ENCODE assay signal across 9 mouse cellular contexts in genomic region chr11:119081839-119082637, GRCm38 (mm10). TPM values are rescaled to one million over a fixed set of nuclear protein-coding genes. Genes with fewer than 3 reads are reported as not detected.
DNase-seq lines count a peak whose midpoint lies in the region; ATAC-seq and TF ChIP-seq lines count a peak whose summit lies in the region.
"Had no signal": no experiment of that assay in that cellular context is flagged by ENCODE, and none has a peak within 500 bp of the region (broad histone marks: within the 10 kb centered on the region; RNA-seq: fewer than 3 reads in every experiment).

No protein-coding gene starts in this region.

- WGBS in heart, adult 2 months: 61% methylated on average over 21 of the region's 21 CpGs
- WGBS in heart, embryonic 12.5 days: 35% methylated on average over 21 of the region's 21 CpGs
- whole genome bisulfite sequencing in limb, embryonic 15.5 days: 39% methylated on average over 21 of the region's 21 CpGs
- 15% methylated on average over 21 of the region's 21 CpGs for WGBS in neural tube, embryonic 13.5 days

- peak; percentile 78 for TF ChIP-seq CTCF in heart, adult 2 months (IDR thresholded peaks at IDR 0.05)

- no peak overlapping the region for H3K27ac ChIP-seq in heart, adult 2 months
- no peak overlapping the region for H3K27ac ChIP-seq in heart, embryonic 12.5 days (ENCODE audit: poor library complexity, severe bottlenecking)
- H3K27ac ChIP-seq in limb, embryonic 15.5 days: no peak overlapping the region
- H3K27ac ChIP-seq in neural tube, embryonic 13.5 days (replicated peaks): no peak overlapping the region

- no peaks in the 10 kb centered on the region; the same call in 1 of the 2 replicates for H3K79me2 ChIP-seq in heart, adult 2 months (replicated peaks; ENCODE audit: control insufficient read depth, insufficient read depth, low read length)

- peak; percentile 43 to 68 for DNase-seq in heart, adult 2 months
- peak; percentile 56 for DNase-seq in CD4-positive helper T cell, adult 2 months (ENCODE audit: low read depth, low spot score)
- peak; percentile 51 for DNase-seq in cerebellum, adult 8-10 months
- peak; percentile 41 to 60 for DNase-seq in heart, postnatal 10 days
- no peak for DNase-seq in gastrocnemius, postnatal 10 days

- TF ChIP-seq EP300 in heart, adult 2 months (IDR thresholded peaks at IDR 0.05; ENCODE audit: insufficient read depth, low read depth, low read length): no peak

- no peak overlapping the region for H3K4me2 ChIP-seq in heart, embryonic 12.5 days
- H3K4me2 ChIP-seq in limb, embryonic 15.5 days: no peak overlapping the region
- H3K4me2 ChIP-seq in neural tube, embryonic 13.5 days: peak overlapping the region; percentile 86

- peaks cover 9% of the 10 kb centered on the region for H3K4me1 ChIP-seq in heart, adult 2 months (ENCODE audit: control insufficient read depth, insufficient read depth, low read length)
- H3K4me1 ChIP-seq in heart, embryonic 12.5 days (replicated peaks): peaks cover 69% of the 10 kb centered on the region
- peaks cover 72% of the 10 kb centered on the region for H3K4me1 ChIP-seq in limb, embryonic 15.5 days
- H3K4me1 ChIP-seq in neural tube, embryonic 13.5 days (replicated peaks): peaks cover 78% of the 10 kb centered on the region

- intact Hi-C loops in heart, adult 2 months (cut with DNase I): no loop called here
- intact Hi-C loops in heart, postnatal 10 days (cut with DNase I): no loop called here

- H3K36me3 ChIP-seq in heart, adult 2 months (ENCODE audit: control insufficient read depth, insufficient read depth, low read length): no peaks in the 10 kb centered on the region
- H3K36me3 ChIP-seq in heart, embryonic 12.5 days: peaks cover 27% of the 10 kb centered on the region
- H3K36me3 ChIP-seq in limb, embryonic 15.5 days: peaks cover 37% of the 10 kb centered on the region
- H3K36me3 ChIP-seq in neural tube, embryonic 13.5 days: peaks cover 30% of the 10 kb centered on the region

- ATAC-seq in heart, embryonic 12.5 days (ENCODE audit: insufficient number of reproducible peaks, low FRiP score): no peak
- ATAC-seq in limb, embryonic 15.5 days (ENCODE audit: insufficient number of reproducible peaks, low FRiP score, low TSS enrichment, low read depth): no peak
- ATAC-seq in neural tube, embryonic 13.5 days (ENCODE audit: low read depth): no peak
- ATAC-seq: Patski had no signal

- TF ChIP-seq POLR2A in heart, adult 2 months (IDR thresholded peaks at IDR 0.05; ENCODE audit: insufficient read depth, low read depth, low read length): no peak

- no peaks in the 10 kb centered on the region for H3K9me3 ChIP-seq in heart, embryonic 12.5 days (replicated peaks)
- H3K9me3 ChIP-seq in limb, embryonic 15.5 days: no peaks in the 10 kb centered on the region
- no peaks in the 10 kb centered on the region for H3K9me3 ChIP-seq in neural tube, embryonic 13.5 days

- no peak overlapping the region for H3K4me3 ChIP-seq in heart, adult 2 months
- no peak overlapping the region for H3K4me3 ChIP-seq in heart, embryonic 12.5 days
- peak overlapping the region; percentile 4; the same call in 1 of the 2 replicates for H3K4me3 ChIP-seq in limb, embryonic 15.5 days
- peak overlapping the region; percentile 22; the same call in 1 of the 2 replicates for H3K4me3 ChIP-seq in neural tube, embryonic 13.5 days

- H3K27me3 ChIP-seq in heart, adult 2 months (ENCODE audit: control insufficient read depth, insufficient read depth, low read length): no peaks in the 10 kb centered on the region
- H3K27me3 ChIP-seq in heart, embryonic 12.5 days (replicated peaks): peaks cover 37% of the 10 kb centered on the region
- H3K27me3 ChIP-seq in limb, embryonic 15.5 days: peaks cover 32% of the 10 kb centered on the region
- peaks cover 58% of the 10 kb centered on the region for H3K27me3 ChIP-seq in neural tube, embryonic 13.5 days
- H3K27me3 ChIP-seq: Patski had no signal

- H3K9ac ChIP-seq in heart, adult 2 months (ENCODE audit: low read depth, low read length): no peak overlapping the region
- H3K9ac ChIP-seq in heart, embryonic 12.5 days: no peak overlapping the region
- no peak overlapping the region for H3K9ac ChIP-seq in limb, embryonic 15.5 days
- 0 out of 2 replicates have a peak overlapping the region, but pooled peaks have one; percentile 95 for H3K9ac ChIP-seq in neural tube, embryonic 13.5 days

RNA-seq across cellular contexts. Expression of gene Cbx4, which starts 4.0 kb away (rescaled TPM):
- total RNA-seq in heart, adult 2 months (2021): 10 to 100 TPM in 1 of 2 experiments, 1 to 10 TPM in 1; 8.1 to 12.3 TPM
- polyA plus RNA-seq in heart, adult 2 months (2012; rRNA removed): 4.7 and 5.4 TPM in 2 replicates
- polyA plus RNA-seq in heart, embryonic 12.5 days (2016; fragmentation: Nextera tagmentation; extraction: Ambion mirVana): 13.2 and 14.9 TPM in 2 replicates
- total RNA-seq in heart, postnatal 10 days (2021): 10 to 100 TPM; 22.1 to 22.6 TPM
- polyA plus RNA-seq in limb, embryonic 15.5 days (2015; fragmentation: Nextera tagmentation; extraction: Ambion mirVana): 13.8 and 16.4 TPM in 2 replicates
- polyA plus RNA-seq in neural tube, embryonic 13.5 days (2015; fragmentation: Nextera tagmentation; extraction: Ambion mirVana): 14.8 and 16.5 TPM in 2 replicates
- 1 to 10 TPM; 6.2 to 9.1 TPM for total RNA-seq in gastrocnemius, postnatal 10 days (2021)

RNA-seq across cellular contexts. Expression of gene Cbx8, which starts 41.3 kb away (rescaled TPM):
- 1 to 10 TPM; 4.0 to 5.3 TPM for total RNA-seq in heart, adult 2 months (2021)
- 2.0 and 2.7 TPM in 2 replicates for polyA plus RNA-seq in heart, adult 2 months (2012; rRNA removed)
- polyA plus RNA-seq in heart, embryonic 12.5 days (2016; fragmentation: Nextera tagmentation; extraction: Ambion mirVana): 7.3 and 8.8 TPM in 2 replicates
- 1 to 10 TPM; 5.6 to 7.5 TPM for total RNA-seq in heart, postnatal 10 days (2021)
- polyA plus RNA-seq in limb, embryonic 15.5 days (2015; fragmentation: Nextera tagmentation; extraction: Ambion mirVana): 8.9 and 9.6 TPM in 2 replicates
- 7.0 and 8.5 TPM in 2 replicates for polyA plus RNA-seq in neural tube, embryonic 13.5 days (2015; fragmentation: Nextera tagmentation; extraction: Ambion mirVana)
- total RNA-seq in gastrocnemius, postnatal 10 days (2021): 1 to 10 TPM; 2.3 to 4.7 TPM

RNA-seq across cellular contexts. Expression of gene Cbx2, which starts 59.3 kb away (rescaled TPM):
- total RNA-seq in heart, adult 2 months (2021): 1 to 10 TPM; 1.7 to 2.3 TPM
- 2.3 and 3.0 TPM in 2 replicates for polyA plus RNA-seq in heart, adult 2 months (2012; rRNA removed)
- polyA plus RNA-seq in heart, embryonic 12.5 days (2016; fragmentation: Nextera tagmentation; extraction: Ambion mirVana): 29.3 and 30.5 TPM in 2 replicates
- total RNA-seq in heart, postnatal 10 days (2021): 1 to 10 TPM; 5.2 to 6.8 TPM
- 30.4 and 32.3 TPM in 2 replicates for polyA plus RNA-seq in limb, embryonic 15.5 days (2015; fragmentation: Nextera tagmentation; extraction: Ambion mirVana)
- polyA plus RNA-seq in neural tube, embryonic 13.5 days (2015; fragmentation: Nextera tagmentation; extraction: Ambion mirVana): 17.4 and 21.4 TPM in 2 replicates
- 1 to 10 TPM; 2.3 to 3.0 TPM for total RNA-seq in gastrocnemius, postnatal 10 days (2021)

Comparison
In these comparisons a context has a peak if more than half of its experiments do, and no peak if none do; other contexts are left out.
1. H3K4me3 ChIP-seq: peak in limb, embryonic 15.5 days (single experiment) and neural tube, embryonic 13.5 days (single experiment); none in heart, adult 2 months (single experiment) and heart, embryonic 12.5 days (single experiment).